Mouse (Mus musculus): ENCODE data around the gene Pacsin2. TPM values are rescaled to one million over a fixed set of nuclear protein-coding genes. Genes with fewer than 3 reads are reported as not detected.

Pacsin2 gene
- polyA plus RNA-seq, 1 experiment = 30.5 TPM

- H3K4me3 ChIP-seq (ENCODE audit: control insufficient read depth, insufficient read depth, low read length) = no peak overlapping the region
- WGBS = 93% methylated on average over 1 of the region's 1 CpGs
- H3K27ac ChIP-seq (ENCODE audit: control insufficient read depth, insufficient read depth, low read length) = no peak overlapping the region
- H3K27me3 ChIP-seq (ENCODE audit: control insufficient read depth, insufficient read depth, low read length) = no peaks in the 10 kb centered on the region
- TF ChIP-seq CTCF (IDR thresholded peaks at IDR 0.05; ENCODE audit: borderline replicate concordance, control insufficient read depth, extremely low read depth, insufficient read depth, low read length, poor library complexity) (no peak), POLR2A (IDR thresholded peaks at IDR 0.05; ENCODE audit: control insufficient read depth, extremely low read depth, insufficient read depth, low read length, poor library complexity) (no peak)
- DNase-seq = no peak
- no peaks in the 10 kb centered on the region for H3K4me1 ChIP-seq (replicated peaks; ENCODE audit: control insufficient read depth, insufficient read depth, low read length)
- no peaks in the 10 kb centered on the region for H3K36me3 ChIP-seq (ENCODE audit: control insufficient read depth, insufficient read depth, low read length)
Measured at GRCm38 (mm10) chr15:83358476-83358875, 105.9 kb downstream of the Pacsin2 start.

- no peak for DNase-seq
- Histone ChIP-seq H3K4me1 (replicated peaks; ENCODE audit: control insufficient read depth, insufficient read depth, low read length) (peaks cover 8% of the 10 kb centered on the region), H3K27me3 (ENCODE audit: control insufficient read depth, insufficient read depth, low read length) (no peaks in the 10 kb centered on the region), H3K4me3 (ENCODE audit: control insufficient read depth, insufficient read depth, low read length) (no peak overlapping the region), H3K36me3 (ENCODE audit: control insufficient read depth, insufficient read depth, low read length) (no peaks in the 10 kb centered on the region), H3K27ac (ENCODE audit: control insufficient read depth, insufficient read depth, low read length) (no peak overlapping the region)
- no peak for TF ChIP-seq CTCF (IDR thresholded peaks at IDR 0.05; ENCODE audit: borderline replicate concordance, control insufficient read depth, extremely low read depth, insufficient read depth, low read length, poor library complexity)
- no peak for TF ChIP-seq POLR2A (IDR thresholded peaks at IDR 0.05; ENCODE audit: control insufficient read depth, extremely low read depth, insufficient read depth, low read length, poor library complexity)
- WGBS = 98% methylated on average over 4 of the region's 4 CpGs
Measured at GRCm38 (mm10) chr15:83351546-83351945, 112.9 kb downstream of the Pacsin2 start.

GRCm38 (mm10) chr15:83350859-83351258, 113.5 kb downstream of the Pacsin2 start:
- no peak overlapping the region for H3K27ac ChIP-seq (ENCODE audit: control insufficient read depth, insufficient read depth, low read length)
- no peaks in the 10 kb centered on the region for H3K36me3 ChIP-seq (ENCODE audit: control insufficient read depth, insufficient read depth, low read length)
- 91% methylated on average over 2 of the region's 2 CpGs for WGBS
- no peaks in the 10 kb centered on the region for H3K27me3 ChIP-seq (ENCODE audit: control insufficient read depth, insufficient read depth, low read length)
- no peak overlapping the region for H3K4me3 ChIP-seq (ENCODE audit: control insufficient read depth, insufficient read depth, low read length)
- H3K4me1 ChIP-seq (replicated peaks; ENCODE audit: control insufficient read depth, insufficient read depth, low read length) = peaks cover 8% of the 10 kb centered on the region
- no peak for DNase-seq
- TF ChIP-seq POLR2A (IDR thresholded peaks at IDR 0.05; ENCODE audit: control insufficient read depth, extremely low read depth, insufficient read depth, low read length, poor library complexity) (no peak), CTCF (IDR thresholded peaks at IDR 0.05; ENCODE audit: borderline replicate concordance, control insufficient read depth, extremely low read depth, insufficient read depth, low read length, poor library complexity) (no peak)

GRCm38 (mm10) chr15:83349954-83350711, 114.3 kb downstream of the Pacsin2 start, which contains the start of gene Arfgap3:
Gene Arfgap3, minus strand, starts transcription at chr15:83350247.
- Histone ChIP-seq H3K27me3 (ENCODE audit: control insufficient read depth, insufficient read depth, low read length) (no peaks in the 10 kb centered on the region), H3K4me3 (ENCODE audit: control insufficient read depth, insufficient read depth, low read length) (peak within 1 kb of the TSS; percentile 94), H3K36me3 (ENCODE audit: control insufficient read depth, insufficient read depth, low read length) (no peaks in the 10 kb centered on the region), H3K4me1 (replicated peaks; ENCODE audit: control insufficient read depth, insufficient read depth, low read length) (peaks cover 8% of the 10 kb centered on the region), H3K27ac (ENCODE audit: control insufficient read depth, insufficient read depth, low read length) (no peak within 1 kb of the TSS)
- TF ChIP-seq POLR2A (IDR thresholded peaks at IDR 0.05; ENCODE audit: control insufficient read depth, extremely low read depth, insufficient read depth, low read length, poor library complexity) = peak; percentile 42; the same call in 1 of the 2 replicates
- TF ChIP-seq CTCF (IDR thresholded peaks at IDR 0.05; ENCODE audit: borderline replicate concordance, control insufficient read depth, extremely low read depth, insufficient read depth, low read length, poor library complexity) = no peak
- 1% methylated on average over 60 of the region's 60 CpGs for WGBS
- DNase-seq = peak; percentile 91

GRCm38 (mm10) chr15:83349225-83349953, 115.0 kb downstream of the Pacsin2 start:
- Histone ChIP-seq H3K27me3 (ENCODE audit: control insufficient read depth, insufficient read depth, low read length) (no peaks in the 10 kb centered on the region), H3K4me3 (ENCODE audit: control insufficient read depth, insufficient read depth, low read length) (peak overlapping the region; percentile 94), H3K4me1 (replicated peaks; ENCODE audit: control insufficient read depth, insufficient read depth, low read length) (peaks cover 8% of the 10 kb centered on the region), H3K36me3 (ENCODE audit: control insufficient read depth, insufficient read depth, low read length) (no peaks in the 10 kb centered on the region), H3K27ac (ENCODE audit: control insufficient read depth, insufficient read depth, low read length) (no peak overlapping the region)
- DNase-seq = peak; percentile 2
- TF ChIP-seq CTCF (IDR thresholded peaks at IDR 0.05; ENCODE audit: borderline replicate concordance, control insufficient read depth, extremely low read depth, insufficient read depth, low read length, poor library complexity) = 0 out of 2 replicates have a peak, but pooled peaks have one; percentile 12
- TF ChIP-seq POLR2A (IDR thresholded peaks at IDR 0.05; ENCODE audit: control insufficient read depth, extremely low read depth, insufficient read depth, low read length, poor library complexity) = no peak
- 25% methylated on average over 7 of the region's 8 CpGs for WGBS

- no peaks in the 10 kb centered on the region for H3K36me3 ChIP-seq (ENCODE audit: control insufficient read depth, insufficient read depth, low read length)
- TF ChIP-seq POLR2A (IDR thresholded peaks at IDR 0.05; ENCODE audit: control insufficient read depth, extremely low read depth, insufficient read depth, low read length, poor library complexity) = no peak
- TF ChIP-seq CTCF (IDR thresholded peaks at IDR 0.05; ENCODE audit: borderline replicate concordance, control insufficient read depth, extremely low read depth, insufficient read depth, low read length, poor library complexity) = no peak
- H3K27ac ChIP-seq (ENCODE audit: control insufficient read depth, insufficient read depth, low read length) = no peak overlapping the region
- WGBS = 83% methylated on average over 4 of the region's 4 CpGs
- DNase-seq = no peak
- H3K4me3 ChIP-seq (ENCODE audit: control insufficient read depth, insufficient read depth, low read length) = no peak overlapping the region
- peaks cover 8% of the 10 kb centered on the region for H3K4me1 ChIP-seq (replicated peaks; ENCODE audit: control insufficient read depth, insufficient read depth, low read length)
- no peaks in the 10 kb centered on the region for H3K27me3 ChIP-seq (ENCODE audit: control insufficient read depth, insufficient read depth, low read length)
Measured at GRCm38 (mm10) chr15:83348747-83349146, 115.7 kb downstream of the Pacsin2 start.

Measured in thymus, adult 2 months (tissue).